Mouse (Mus musculus): Measurements from ENCODE around the gene Ptprd.

GRCm38 (mm10) chr4:76503279-76503601 is 1708.5 kb downstream of the Ptprd start:
- TF ChIP-seq CTCF (IDR thresholded peaks at IDR 0.05) = no peak
- no peak for TF ChIP-seq EP300 (IDR thresholded peaks at IDR 0.05)

Data from lung, postnatal 0 days (tissue).